Mouse (Mus musculus) intestine, embryonic 15.5 days (tissue): ENCODE results near the gene Cfap43. TPM values are rescaled to one million over a fixed set of nuclear protein-coding genes. Genes with fewer than 3 reads are reported as not detected.

Source experiments
- ATAC-seq: fragments of 200-750 bp; cut with Nextera tagmentation; 2 replicates; pipeline ENCODE4 v1.8.0; 2017; ENCODE audit warnings: moderate TSS enrichment, moderate library complexity
- H3K27ac ChIP-seq: fragments of 300-500 bp; sonication (generic); 2 replicates; pipeline ENCODE4 v1.5.1; 2015; ENCODE audit warnings: mild to moderate bottlenecking, inconsistent platforms
- H3K27me3 ChIP-seq: fragments of 300-500 bp; sonication (generic); replicated peaks from 2 replicates; pipeline ENCODE4 v1.6.1; 2015; ENCODE audit warnings: inconsistent platforms
- H3K36me3 ChIP-seq: fragments of 300-500 bp; sonication (generic); 2 replicates; pipeline ENCODE4 v1.6.1; 2015; ENCODE audit warnings: inconsistent platforms
- H3K4me1 ChIP-seq: fragments of 300-500 bp; sonication (generic); replicated peaks from 2 replicates; pipeline ENCODE4 v1.6.1; 2015; ENCODE audit warnings: inconsistent platforms
- H3K4me2 ChIP-seq: fragments of 300-500 bp; sonication (generic); replicated peaks from 2 replicates; pipeline ENCODE4 v1.6.1; 2015; ENCODE audit warnings: mild to moderate bottlenecking, inconsistent platforms
- H3K4me3 ChIP-seq: fragments of 300-500 bp; sonication (generic); replicated peaks from 2 replicates; pipeline ENCODE4 v1.5.1; 2015; ENCODE audit warnings: inconsistent platforms
- H3K9ac ChIP-seq: fragments of 300-500 bp; sonication (generic); 2 replicates; pipeline ENCODE4 v1.6.1; 2015; ENCODE audit warnings: inconsistent platforms
- H3K9me3 ChIP-seq: fragments of 300-500 bp; sonication (generic); 2 replicates; pipeline ENCODE4 v1.6.1; 2016; ENCODE audit warnings: inconsistent platforms
- WGBS: fragments of 180-500 bp; shearing (Covaris S2); methylation state at CpG from one replicate; pipeline ENCODE4 v1.1.7; 2015; 5-methylcytosine and 5-hydroxymethylcytosine counted together
- polyA plus RNA-seq: library from polyadenylated mRNA; unstranded; fragments of >200 nt; fragmentation: Nextera tagmentation; extraction: Ambion mirVana; gene quantifications from 2 replicates; pipeline ENCODE4 v1.2.1, GENCODE M21; 2015

Cfap43 gene
- polyA plus RNA-seq, 1 experiment from 2014 or later, result 0.11 TPM

DNA sequence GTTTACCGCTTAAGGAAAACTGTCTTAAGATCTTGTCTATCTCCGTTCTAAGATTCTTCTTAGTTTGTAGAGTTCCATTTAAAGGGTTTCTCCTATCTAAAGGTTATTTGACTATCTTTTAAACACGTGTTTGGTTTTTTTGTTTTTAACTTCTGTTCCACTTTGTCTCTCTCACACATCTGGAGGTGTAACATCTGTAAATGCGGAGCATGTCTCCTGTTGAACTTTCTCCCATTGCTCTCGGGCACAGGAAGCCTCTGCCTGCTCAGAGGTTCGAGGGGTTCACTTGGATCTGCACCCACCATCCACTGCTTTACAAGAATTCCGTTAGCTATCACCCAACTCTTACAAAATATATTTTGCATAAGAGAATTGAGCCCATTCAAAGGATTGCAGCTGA lies 37.5 kb downstream of the Cfap43 start:
- Histone ChIP-seq H3K9ac (no peak overlapping the region), H3K4me3 (no peak overlapping the region), H3K4me2 (no peak overlapping the region), H3K27ac (no peak overlapping the region), H3K4me1 (no peaks in the 10 kb centered on the region), H3K27me3 (no peaks in the 10 kb centered on the region), H3K9me3 (no peaks in the 10 kb centered on the region), H3K36me3 (no peaks in the 10 kb centered on the region)
- ATAC-seq, result no peak
- 73% methylated on average over 7 of the region's 7 CpGs for WGBS

DNA sequence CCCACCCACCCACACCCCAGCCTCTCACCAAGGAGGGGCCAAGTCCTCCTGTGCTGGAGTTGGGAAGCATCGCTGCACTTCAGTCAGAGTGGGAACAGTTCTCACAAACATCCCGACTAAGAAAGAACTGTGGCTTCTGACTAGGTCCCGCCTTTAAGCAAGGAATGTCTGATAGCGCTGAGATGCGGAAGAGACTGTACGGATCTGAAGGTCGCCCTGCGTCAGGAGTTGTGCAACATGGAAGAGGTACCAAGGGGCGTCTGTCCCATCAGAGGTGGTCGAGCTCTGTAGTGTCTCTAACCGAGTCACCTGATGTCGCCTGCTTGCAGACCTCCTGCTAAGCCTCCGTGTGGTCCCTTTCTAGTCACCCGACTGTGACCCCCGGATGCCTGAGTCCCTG lies 42.8 kb downstream of the Cfap43 start:
- Histone ChIP-seq H3K9ac (no peak overlapping the region), H3K27me3 (no peaks in the 10 kb centered on the region), H3K36me3 (no peaks in the 10 kb centered on the region), H3K9me3 (no peaks in the 10 kb centered on the region), H3K27ac (no peak overlapping the region), H3K4me1 (no peaks in the 10 kb centered on the region), H3K4me3 (no peak overlapping the region), H3K4me2 (no peak overlapping the region)
- WGBS, result 58% methylated on average over 15 of the region's 15 CpGs
- peak; percentile 64 for ATAC-seq

DNA sequence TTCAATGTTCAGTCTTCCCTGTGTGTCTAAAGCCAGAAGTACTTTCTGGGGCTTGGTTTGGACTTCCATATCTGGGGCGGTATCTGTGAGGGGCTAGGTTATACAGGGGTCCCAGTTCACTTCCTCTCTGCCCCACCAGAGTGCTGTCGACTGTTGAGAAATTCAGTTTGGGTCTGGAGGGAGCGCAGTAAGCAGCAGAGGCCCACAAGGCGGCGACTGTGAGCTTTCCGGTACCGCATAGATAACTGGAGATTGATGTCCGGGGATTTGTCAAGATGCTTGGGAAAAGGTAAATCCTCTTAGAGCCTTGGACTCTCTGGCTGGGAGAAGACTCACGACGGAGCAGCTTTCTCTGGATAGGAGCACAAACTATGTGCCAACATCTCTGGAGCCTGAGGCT lies 47.6 kb downstream of the Cfap43 start:
- Histone ChIP-seq H3K27ac (no peak overlapping the region), H3K4me1 (0 out of 2 replicates have a peak, but pooled peaks cover 3% of the 10 kb centered on the region), H3K4me2 (no peak overlapping the region), H3K27me3 (no peaks in the 10 kb centered on the region), H3K9ac (no peak overlapping the region), H3K36me3 (no peaks in the 10 kb centered on the region), H3K9me3 (no peaks in the 10 kb centered on the region), H3K4me3 (no peak overlapping the region)
- WGBS, result 30% methylated on average over 10 of the region's 10 CpGs
- no peak for ATAC-seq

GRCm38 (mm10) chr19:47870102-47870666 lies 48.9 kb downstream of the Cfap43 start:
- Histone ChIP-seq H3K9me3 (no peaks in the 10 kb centered on the region), H3K27me3 (no peaks in the 10 kb centered on the region), H3K9ac (no peak overlapping the region), H3K4me2 (no peak overlapping the region), H3K27ac (no peak overlapping the region), H3K4me3 (no peak overlapping the region), H3K4me1 (0 out of 2 replicates have a peak, but pooled peaks cover 3% of the 10 kb centered on the region), H3K36me3 (no peaks in the 10 kb centered on the region)
- 75% methylated on average over 7 of the region's 7 CpGs for WGBS
- ATAC-seq, result no peak

DNA sequence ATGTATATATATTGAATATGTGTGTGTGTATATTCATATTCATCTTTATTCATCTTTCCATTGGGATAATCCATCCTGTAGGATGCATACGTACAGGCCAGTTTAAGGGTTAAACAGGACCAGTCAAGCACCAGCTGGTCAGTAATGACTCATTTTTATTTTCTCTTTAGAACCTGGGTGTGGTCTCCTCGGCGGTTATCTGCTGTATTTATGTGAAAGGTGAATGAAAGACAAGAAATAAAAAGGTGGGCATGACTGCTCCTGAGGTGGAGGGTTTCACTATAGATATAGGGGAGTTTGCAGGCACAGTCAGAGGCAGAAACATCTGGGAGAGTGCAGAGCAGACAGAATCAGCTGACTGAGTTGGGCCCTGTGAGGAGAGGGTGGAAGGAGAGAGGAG lies 49.6 kb downstream of the Cfap43 start:
- H3K27me3 ChIP-seq, result no peaks in the 10 kb centered on the region
- H3K4me1 ChIP-seq, result 0 out of 2 replicates have a peak, but pooled peaks cover 3% of the 10 kb centered on the region
- H3K27ac ChIP-seq, result no peak overlapping the region
- no peaks in the 10 kb centered on the region for H3K9me3 ChIP-seq
- H3K4me2 ChIP-seq, result no peak overlapping the region
- no peak for ATAC-seq
- no peak overlapping the region for H3K9ac ChIP-seq
- WGBS, result 39% methylated on average over 3 of the region's 3 CpGs
- H3K4me3 ChIP-seq, result no peak overlapping the region
- H3K36me3 ChIP-seq, result no peaks in the 10 kb centered on the region

GRCm38 (mm10) chr19:47868951-47869350 lies 50.1 kb downstream of the Cfap43 start:
- no peak overlapping the region for H3K4me2 ChIP-seq
- no peaks in the 10 kb centered on the region for H3K27me3 ChIP-seq
- no peaks in the 10 kb centered on the region for H3K36me3 ChIP-seq
- no peak overlapping the region for H3K9ac ChIP-seq
- 0 out of 2 replicates have a peak, but pooled peaks cover 3% of the 10 kb centered on the region for H3K4me1 ChIP-seq
- H3K9me3 ChIP-seq, result no peaks in the 10 kb centered on the region
- 60% methylated on average over 4 of the region's 4 CpGs for WGBS
- no peak overlapping the region for H3K4me3 ChIP-seq
- H3K27ac ChIP-seq, result no peak overlapping the region
- no peak for ATAC-seq

DNA sequence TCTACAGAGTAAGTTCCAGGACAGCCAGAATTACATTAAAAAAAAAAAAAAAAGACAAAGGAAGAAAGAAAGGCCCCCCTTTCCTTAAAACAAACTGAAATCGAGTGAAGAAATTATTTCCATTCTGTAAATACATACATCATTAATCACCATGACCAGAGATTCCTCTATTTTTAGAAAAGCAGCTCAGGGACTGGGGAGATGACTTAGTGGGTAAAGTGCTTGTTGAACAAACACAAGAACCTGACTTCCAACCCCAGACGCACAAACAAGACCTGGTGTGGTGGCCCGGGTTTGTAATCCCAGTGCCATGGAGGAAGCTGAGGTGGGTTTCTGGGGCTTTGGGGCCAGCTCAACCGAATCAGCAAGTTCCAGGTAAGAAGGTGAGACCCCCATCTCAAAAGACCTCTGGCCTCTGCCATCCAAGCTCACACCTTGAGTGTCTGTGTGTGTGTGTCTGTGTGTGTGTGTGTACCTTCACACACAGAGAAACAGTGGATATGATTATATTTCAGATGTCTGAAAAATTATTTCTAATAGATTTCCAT lies 51.4 kb downstream of the Cfap43 start:
- Histone ChIP-seq H3K9me3 (no peaks in the 10 kb centered on the region), H3K27me3 (no peaks in the 10 kb centered on the region), H3K4me2 (no peak overlapping the region), H3K27ac (no peak overlapping the region), H3K36me3 (no peaks in the 10 kb centered on the region), H3K9ac (no peak overlapping the region), H3K4me1 (0 out of 2 replicates have a peak, but pooled peaks cover 3% of the 10 kb centered on the region), H3K4me3 (no peak overlapping the region)
- ATAC-seq, result no peak
- 52% methylated on average over 4 of the region's 4 CpGs for WGBS

DNA sequence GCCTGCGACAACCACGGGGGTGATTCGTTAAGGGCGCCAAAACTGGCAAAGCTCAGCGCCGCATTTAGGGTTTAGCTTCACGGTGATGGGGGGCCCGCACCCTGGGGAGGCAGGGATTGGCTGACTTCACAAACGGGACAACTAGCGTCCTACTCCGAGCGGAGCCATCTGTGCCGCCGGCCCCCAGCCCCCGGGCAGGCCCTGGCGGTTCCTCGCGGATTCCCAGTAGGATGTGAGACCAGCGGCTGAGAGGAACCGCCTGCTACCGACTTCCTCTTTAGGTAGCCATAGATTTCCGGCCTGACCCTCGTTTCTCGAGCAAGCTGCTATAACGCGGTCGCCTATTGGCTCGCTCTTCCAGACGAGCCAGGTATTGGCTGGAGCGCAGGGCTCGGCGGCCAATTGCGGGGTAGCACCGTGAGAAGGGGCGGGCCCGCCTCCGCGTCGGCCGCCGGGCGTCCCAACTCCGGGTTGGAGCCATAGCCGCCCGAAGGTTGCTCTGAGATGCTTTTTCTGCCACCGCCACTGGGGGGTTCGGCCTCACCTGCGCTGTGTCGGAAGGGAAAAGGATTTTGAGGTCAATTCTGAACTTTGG lies 53.6 kb downstream of the Cfap43 start, which contains the start of gene Gsto2:
Gsto2 (plus strand) TSS at position 182 of the 595 bp plus-strand sequence.
- H3K36me3 ChIP-seq, result no peaks in the 10 kb centered on the region
- H3K27me3 ChIP-seq, result no peaks in the 10 kb centered on the region
- H3K9me3 ChIP-seq, result no peaks in the 10 kb centered on the region
- H3K4me1 ChIP-seq, result 0 out of 2 replicates have a peak, but pooled peaks cover 3% of the 10 kb centered on the region
- H3K4me3 ChIP-seq, result peak within 1 kb of the TSS; percentile 63
- H3K27ac ChIP-seq, result peak within 1 kb of the TSS; percentile 78
- ATAC-seq, result peak; percentile 100
- peak within 1 kb of the TSS; percentile 81 for H3K9ac ChIP-seq
- WGBS, result under 1% methylated on average over 49 of the region's 49 CpGs
- peak within 1 kb of the TSS; percentile 85 for H3K4me2 ChIP-seq

- WGBS, result 77% methylated on average over 7 of the region's 7 CpGs
- H3K36me3 ChIP-seq, result no peaks in the 10 kb centered on the region
- 0 out of 2 replicates have a peak, but pooled peaks cover under 1% of the 10 kb centered on the region for H3K4me1 ChIP-seq
- no peak overlapping the region for H3K9ac ChIP-seq
- peak overlapping the region; percentile 63 for H3K4me3 ChIP-seq
- H3K27me3 ChIP-seq, result no peaks in the 10 kb centered on the region
- H3K27ac ChIP-seq, result no peak overlapping the region
- peak overlapping the region; percentile 85 for H3K4me2 ChIP-seq
- no peak for ATAC-seq
- H3K9me3 ChIP-seq, result no peaks in the 10 kb centered on the region
Observed at GRCm38 (mm10) chr19:47864721-47865120, 54.4 kb downstream of the Cfap43 start.

GRCm38 (mm10) chr19:47864051-47864450 lies 55.0 kb downstream of the Cfap43 start:
- no peak overlapping the region for H3K4me2 ChIP-seq
- H3K9ac ChIP-seq, result no peak overlapping the region
- no peaks in the 10 kb centered on the region for H3K36me3 ChIP-seq
- no peaks in the 10 kb centered on the region for H3K9me3 ChIP-seq
- H3K27ac ChIP-seq, result no peak overlapping the region
- H3K4me3 ChIP-seq, result no peak overlapping the region
- ATAC-seq, result no peak
- no peaks in the 10 kb centered on the region for H3K27me3 ChIP-seq
- WGBS, result 96% methylated on average over 9 of the region's 9 CpGs
- H3K4me1 ChIP-seq, result no peaks in the 10 kb centered on the region

- Histone ChIP-seq H3K27ac (no peak overlapping the region), H3K4me2 (no peak overlapping the region), H3K4me1 (no peaks in the 10 kb centered on the region), H3K9me3 (no peaks in the 10 kb centered on the region), H3K36me3 (no peaks in the 10 kb centered on the region), H3K9ac (no peak overlapping the region), H3K4me3 (no peak overlapping the region), H3K27me3 (no peaks in the 10 kb centered on the region)
- ATAC-seq, result no peak
- WGBS, result 98% methylated on average over 3 of the region's 3 CpGs
Observed at GRCm38 (mm10) chr19:47862581-47862980, 56.5 kb downstream of the Cfap43 start.

DNA sequence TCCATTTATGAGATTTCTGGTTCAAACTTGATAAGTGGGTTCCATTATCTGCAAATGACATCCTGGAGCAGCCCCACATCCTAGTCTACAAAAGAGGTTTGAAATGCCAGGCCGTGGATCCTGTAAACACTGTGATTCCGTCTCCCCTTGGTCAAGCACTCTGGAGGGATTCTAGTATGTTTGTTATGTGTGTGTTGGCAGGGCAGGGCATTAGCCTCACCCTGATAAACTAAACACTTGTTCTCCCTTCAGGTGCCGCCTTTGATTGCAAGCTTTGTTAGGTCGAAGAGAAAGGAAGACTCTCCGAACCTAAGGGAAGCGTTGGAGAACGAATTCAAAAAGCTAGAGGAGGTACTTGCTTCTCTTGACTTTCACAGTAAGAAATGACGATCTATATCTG lies 59.9 kb downstream of the Cfap43 start:
- Histone ChIP-seq H3K4me3 (no peak overlapping the region), H3K4me2 (no peak overlapping the region), H3K27ac (no peak overlapping the region)

More for the DNA sequence above, 59.9 kb downstream of the Cfap43 start:
- Histone ChIP-seq H3K9ac (no peak overlapping the region), H3K4me1 (peaks cover 5% of the 10 kb centered on the region; the same call in 1 of the 2 replicates), H3K9me3 (no peaks in the 10 kb centered on the region), H3K36me3 (no peaks in the 10 kb centered on the region), H3K27me3 (no peaks in the 10 kb centered on the region)
- no peak for ATAC-seq
- 74% methylated on average over 8 of the region's 8 CpGs for WGBS
